Mouse (Mus musculus) adipocyte (in vitro differentiated cells): ENCODE data around the gene Hoxa5.
A peak's percentile ranks its signal among the peaks of the same experiment; 100 is the strongest.

Experiments used
- DNase-seq: peaks from one replicate; pipeline ENCODE4 v3.0.0-alpha.2; 2016; ENCODE audit warnings: low spot score

The Hoxa5 gene

GRCm38 (mm10) chr6:52204050-52204752 is at the start of gene Hoxa5:
Gene Hoxa5 (minus strand): TSS chr6:52204587.
- peak; percentile 90 for DNase-seq

GRCm38 (mm10) chr6:52253511-52254500 is 49.4 kb upstream of the Hoxa5 start:
- no peak for DNase-seq

- no peak for DNase-seq
These were observed 48.5 kb upstream of the Hoxa5 start for GRCm38 (mm10) chr6:52252775-52253376.

DNA sequence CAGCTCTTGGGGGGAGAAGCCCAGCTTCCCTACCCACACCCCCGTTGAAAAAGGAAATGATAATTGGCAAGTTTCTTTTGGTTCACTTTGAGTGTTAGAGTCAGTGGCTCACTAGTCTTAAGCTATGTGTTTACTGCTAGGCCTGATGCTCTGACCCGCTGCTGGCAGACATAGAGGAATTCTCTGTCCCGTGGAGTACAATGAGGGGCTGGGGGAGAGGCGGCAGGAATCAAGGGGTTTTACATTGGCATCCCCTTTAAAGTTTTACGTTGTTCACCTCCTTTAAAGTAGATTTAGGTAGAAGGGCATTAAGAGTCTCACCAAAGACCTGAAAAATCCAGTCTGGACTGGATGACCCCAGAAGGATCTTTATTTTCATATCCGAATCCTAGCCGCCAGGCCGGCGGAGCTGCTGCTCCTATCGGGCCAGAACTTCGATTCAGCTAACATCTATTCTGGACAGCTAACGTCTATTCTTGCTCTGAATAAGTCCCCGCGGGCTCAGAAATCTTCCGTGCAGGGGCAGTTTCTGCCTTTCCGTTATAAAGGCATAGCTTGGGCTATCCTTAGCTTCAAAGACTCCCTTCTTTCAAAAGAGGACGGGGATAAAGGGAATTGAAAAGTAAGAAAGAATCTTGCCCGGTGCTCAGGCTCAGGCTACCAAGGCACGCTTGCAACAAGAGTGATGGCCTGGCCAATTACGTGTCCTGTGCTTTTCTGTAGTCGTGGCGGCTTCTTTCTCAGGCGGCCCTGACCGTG is 47.8 kb upstream of the Hoxa5 start:
- DNase-seq: no peak

GRCm38 (mm10) chr6:52251177-52251879 is 46.9 kb upstream of the Hoxa5 start:
- DNase-seq: no peak

DNA sequence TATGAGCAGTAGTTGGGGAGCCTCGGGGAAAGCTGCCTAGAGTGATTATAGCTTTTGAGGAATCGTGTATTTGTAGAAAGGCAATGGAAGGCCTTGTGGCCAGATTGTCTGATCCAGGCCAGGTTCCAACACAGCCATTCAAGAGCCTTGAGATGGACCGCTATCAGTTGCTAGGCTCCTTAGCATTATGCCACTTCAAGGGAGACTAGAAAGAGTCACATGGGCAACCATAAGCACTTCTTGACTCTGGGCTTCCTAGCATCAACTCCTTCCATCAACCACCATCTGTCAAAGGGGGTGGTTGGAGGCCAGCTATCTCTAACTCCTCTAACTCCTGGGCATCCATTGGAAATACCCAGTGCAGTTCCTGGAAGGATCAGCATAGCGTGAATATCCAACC is 45.4 kb upstream of the Hoxa5 start:
- DNase-seq: no peak

DNA sequence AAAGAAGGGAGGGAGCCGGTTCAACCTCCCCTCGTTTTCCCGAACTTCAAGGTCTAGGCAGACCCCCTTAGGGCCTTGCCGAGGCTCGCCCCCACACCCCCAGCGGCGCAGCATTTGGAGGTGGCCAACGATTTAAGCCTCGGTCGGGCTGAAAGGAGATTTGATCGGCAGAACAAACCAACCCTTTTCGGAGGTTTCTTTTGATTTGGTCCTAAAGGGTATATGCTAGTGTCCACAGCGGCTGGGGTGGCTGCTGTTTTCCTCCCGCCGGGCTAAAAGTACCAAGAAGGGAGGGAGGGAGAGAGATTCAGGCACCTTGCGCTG is 45.0 kb upstream of the Hoxa5 start:
- DNase-seq: no peak

- DNase-seq: no peak
These were observed 44.4 kb upstream of the Hoxa5 start for GRCm38 (mm10) chr6:52248638-52249414.

GRCm38 (mm10) chr6:52247766-52248637 is 43.6 kb upstream of the Hoxa5 start:
- DNase-seq: no peak

DNA sequence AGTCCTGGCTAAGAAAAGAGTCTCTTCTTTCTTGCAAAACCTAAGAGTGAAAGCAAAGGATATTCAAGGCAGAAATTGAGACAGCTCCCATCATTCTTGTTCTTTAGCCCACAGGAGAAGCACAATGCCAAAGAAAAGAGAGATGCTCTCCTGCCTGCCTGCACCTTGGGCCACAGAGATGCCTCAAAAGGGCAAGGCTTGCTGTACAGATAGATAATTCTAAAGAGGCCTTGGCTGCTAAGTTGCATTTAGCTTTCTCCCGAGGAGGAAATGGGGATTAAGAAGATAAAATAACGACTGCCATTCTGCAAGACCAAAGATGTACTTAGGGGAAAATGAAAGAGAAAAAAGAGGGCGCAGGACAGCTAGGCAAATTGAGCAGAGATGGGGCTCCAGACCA is 42.5 kb upstream of the Hoxa5 start:
- DNase-seq: no peak

- no peak for DNase-seq
These were observed 42.0 kb upstream of the Hoxa5 start for GRCm38 (mm10) chr6:52246403-52246803.

GRCm38 (mm10) chr6:52245757-52246142 is 41.4 kb upstream of the Hoxa5 start, which contains the start of gene Hoxa11:
Gene Hoxa11 (minus strand): TSS chr6:52245810.
- no peak for DNase-seq

- DNase-seq: no peak
These were observed 40.8 kb upstream of the Hoxa5 start for GRCm38 (mm10) chr6:52245040-52245756.

- no peak for DNase-seq
These were observed 40.2 kb upstream of the Hoxa5 start for GRCm38 (mm10) chr6:52244471-52245039.

GRCm38 (mm10) chr6:52243681-52244121 is 39.3 kb upstream of the Hoxa5 start:
- no peak for DNase-seq

DNA sequence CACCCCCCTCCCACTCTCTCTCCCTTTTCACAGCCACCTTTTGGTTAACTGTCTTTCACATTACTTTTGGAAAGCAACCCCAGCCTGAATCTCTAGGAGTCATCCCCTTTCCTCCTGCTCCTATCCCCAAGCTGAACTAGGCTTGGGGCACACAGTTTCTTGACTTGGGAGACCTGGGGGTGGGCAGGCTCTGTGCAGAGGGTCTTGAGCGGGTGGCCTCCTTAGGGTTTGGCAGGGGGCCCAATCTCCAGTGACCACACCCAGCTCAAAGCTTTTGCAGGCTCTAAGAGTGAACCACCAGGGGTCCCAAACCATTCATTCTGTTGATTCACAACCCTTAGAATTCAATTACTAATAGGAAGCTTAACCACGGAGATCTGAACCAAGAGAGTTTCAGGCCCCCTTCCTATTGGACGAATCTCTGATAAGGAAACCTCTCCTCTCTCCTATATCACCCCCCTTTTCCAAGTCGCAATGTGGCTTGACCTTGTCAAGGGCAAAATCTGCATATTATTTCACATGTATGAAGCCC is 38.5 kb upstream of the Hoxa5 start:
- no peak for DNase-seq

DNA sequence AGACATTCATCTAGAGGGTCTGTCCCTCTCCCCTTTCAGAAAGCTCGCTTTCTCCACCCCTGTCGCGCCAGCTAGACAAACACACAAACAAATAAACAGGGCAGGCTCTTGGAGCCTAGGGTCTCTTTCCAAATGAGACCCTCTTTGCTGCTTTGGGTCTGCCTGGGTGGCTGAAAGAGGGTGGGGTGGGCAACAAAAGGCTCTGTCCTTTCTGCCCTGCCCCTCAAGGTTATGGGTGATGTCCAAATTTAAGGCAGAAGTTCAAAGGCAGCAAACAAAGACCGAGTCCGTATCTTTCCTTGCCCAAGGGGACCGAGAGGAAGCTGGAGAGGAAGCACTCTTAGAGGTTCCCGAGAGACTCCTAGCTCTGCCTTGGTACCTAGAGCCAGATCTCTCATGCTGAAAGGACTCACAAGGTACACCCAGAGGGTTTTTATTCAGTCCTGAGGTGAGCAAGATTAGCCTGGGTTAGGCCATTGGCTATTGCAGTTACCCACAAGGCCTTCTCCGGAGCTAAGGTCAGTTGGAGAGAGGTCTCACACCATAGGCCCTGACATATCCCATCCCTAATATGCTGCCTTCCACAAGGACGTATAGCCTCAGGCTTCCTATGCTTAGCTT is 36.7 kb upstream of the Hoxa5 start:
- no peak for DNase-seq
